Mouse (Mus musculus) limb, embryonic 14.5 days (tissue): ENCODE data around the gene Slc35e3. TPM values are rescaled to one million over a fixed set of nuclear protein-coding genes. Genes with fewer than 3 reads are reported as not detected.

Experiments used
- ATAC-seq: fragments of 200-750 bp; cut with Nextera tagmentation; 2 replicates; pipeline ENCODE4 v1.8.0; 2017; ENCODE audit warnings: low read depth, moderate number of reproducible peaks, moderate TSS enrichment; ENCODE audit not compliant: low FRiP score
- DNase-seq: peaks from one replicate; pipeline ENCODE4 v3.0.0-alpha.2; 2015; ENCODE audit warnings: low spot score
- H3K27ac ChIP-seq: fragments of 300-500 bp; sonication (generic); replicated peaks from 2 replicates; pipeline ENCODE4 v1.5.1; 2014; ENCODE audit warnings: low read depth, mild to moderate bottlenecking, low read length, moderate library complexity, mixed read lengths
- H3K27me3 ChIP-seq: fragments of 300-500 bp; sonication (generic); 2 replicates; pipeline ENCODE4 v1.6.1; 2014; ENCODE audit warnings: low read length, mixed read lengths; ENCODE audit not compliant: control insufficient read depth, insufficient read depth
- H3K36me3 ChIP-seq: fragments of 300-500 bp; sonication (generic); 2 replicates; pipeline ENCODE4 v1.6.1; 2014; ENCODE audit warnings: mild to moderate bottlenecking, low read length, moderate library complexity, mixed read lengths; ENCODE audit not compliant: control insufficient read depth, insufficient read depth
- H3K4me1 ChIP-seq: fragments of 300-500 bp; sonication (generic); 2 replicates; pipeline ENCODE4 v1.6.1; 2014; ENCODE audit warnings: antibody characterized with exemption, low read length, mixed read lengths; ENCODE audit not compliant: control insufficient read depth, insufficient read depth
- H3K4me2 ChIP-seq: fragments of 300-500 bp; sonication (generic); replicated peaks from 2 replicates; pipeline ENCODE4 v1.6.1; 2014; ENCODE audit warnings: low read depth, mild to moderate bottlenecking, low read length, moderate library complexity; ENCODE audit not compliant: severe bottlenecking
- H3K4me3 ChIP-seq: fragments of 300-500 bp; sonication (generic); replicated peaks from 2 replicates; pipeline ENCODE4 v1.5.1; 2014; ENCODE audit warnings: low read length
- H3K9ac ChIP-seq: fragments of 300-500 bp; sonication (generic); 2 replicates; pipeline ENCODE4 v1.6.1; 2014; ENCODE audit warnings: mild to moderate bottlenecking, low read depth, low read length, moderate library complexity; ENCODE audit not compliant: severe bottlenecking
- H3K9me3 ChIP-seq: fragments of 300-500 bp; sonication (generic); 2 replicates; pipeline ENCODE4 v1.6.1; 2016; ENCODE audit warnings: low read length; ENCODE audit not compliant: control insufficient read depth
- POLR2A ChIP-seq: fragments of 200-500 bp; IDR thresholded peaks from 2 replicates; pipeline ENCODE4 v1.8.0; 2012; ENCODE audit warnings: inconsistent platforms, mild to moderate bottlenecking, moderate library complexity, borderline replicate concordance; ENCODE audit not compliant: insufficient read depth, insufficient read length; ENCODE audit errors: extremely low read depth
- WGBS: fragments of 180-500 bp; shearing (Covaris S2); extraction: QIAGEN DNeasy Blood & Tissue Kit; methylation state at CpG from one replicate; pipeline ENCODE4 v1.1.7; 2014; 5-methylcytosine and 5-hydroxymethylcytosine counted together
- polyA plus RNA-seq, 2 experiments: library from polyadenylated mRNA; depleted of rRNA in 1 of 2; stranded (reverse) in 1 of 2; unstranded in 1 of 2; fragments of >200 nt; fragmentation: Nextera tagmentation in 1 of 2; extraction: Ambion mirVana in 1 of 2; gene quantifications; 2 replicates each; pipeline versions ENCODE4 v1.2.1 to v1.2.3; 2012 to 2014

The Slc35e3 gene
- polyA plus RNA-seq, 2 experiments: 21.7 to 36.2 TPM

- H3K36me3 ChIP-seq: peaks cover 80% of the 10 kb centered on the region
- H3K9ac ChIP-seq: no peak overlapping the region
- no peak overlapping the region for H3K4me3 ChIP-seq
- WGBS: 88% methylated on average over 12 of the region's 12 CpGs
- DNase-seq (no peak), ATAC-seq (no peak)
- H3K4me2 ChIP-seq: no peak overlapping the region
- H3K4me1 ChIP-seq: no peaks in the 10 kb centered on the region
- no peaks in the 10 kb centered on the region for H3K9me3 ChIP-seq
- H3K27ac ChIP-seq: no peak overlapping the region
- no peaks in the 10 kb centered on the region for H3K27me3 ChIP-seq
- TF ChIP-seq POLR2A: no peak
These were observed 32.3 kb upstream of the Slc35e3 start for GRCm38 (mm10) chr10:117778328-117778910.

- no peaks in the 10 kb centered on the region for H3K4me1 ChIP-seq
- no peak overlapping the region for H3K4me3 ChIP-seq
- DNase-seq (no peak), ATAC-seq (no peak)
- no peak overlapping the region for H3K27ac ChIP-seq
- no peaks in the 10 kb centered on the region for H3K9me3 ChIP-seq
- TF ChIP-seq POLR2A: no peak
- H3K27me3 ChIP-seq: no peaks in the 10 kb centered on the region
- no peak overlapping the region for H3K9ac ChIP-seq
- peaks cover 80% of the 10 kb centered on the region for H3K36me3 ChIP-seq
- WGBS: 94% methylated on average over 17 of the region's 17 CpGs
- no peak overlapping the region for H3K4me2 ChIP-seq
These were observed 31.5 kb upstream of the Slc35e3 start for GRCm38 (mm10) chr10:117777501-117778327.

GRCm38 (mm10) chr10:117777103-117777470, 30.9 kb upstream of the Slc35e3 start:
- WGBS: 95% methylated on average over 3 of the region's 3 CpGs
- peaks cover 80% of the 10 kb centered on the region for H3K36me3 ChIP-seq

GRCm38 (mm10) chr10:117776281-117777102, 30.3 kb upstream of the Slc35e3 start:
- H3K9ac ChIP-seq: no peak overlapping the region
- ATAC-seq (no peak), DNase-seq (no peak)
- H3K4me2 ChIP-seq: no peak overlapping the region
- H3K4me3 ChIP-seq: no peak overlapping the region
- no peak for TF ChIP-seq POLR2A
- H3K27ac ChIP-seq: no peak overlapping the region
- peaks cover 80% of the 10 kb centered on the region for H3K36me3 ChIP-seq
- H3K27me3 ChIP-seq: no peaks in the 10 kb centered on the region
- no peaks in the 10 kb centered on the region for H3K4me1 ChIP-seq
- no peaks in the 10 kb centered on the region for H3K9me3 ChIP-seq
- WGBS: 96% methylated on average over 12 of the region's 12 CpGs

More at GRCm38 (mm10) chr10:117777103-117777470, 30.9 kb upstream of the Slc35e3 start:
- H3K27me3 ChIP-seq: no peaks in the 10 kb centered on the region
- H3K4me1 ChIP-seq: no peaks in the 10 kb centered on the region
- no peak for ATAC-seq
- no peak overlapping the region for H3K4me2 ChIP-seq
- no peaks in the 10 kb centered on the region for H3K9me3 ChIP-seq
- H3K9ac ChIP-seq: no peak overlapping the region
- H3K4me3 ChIP-seq: no peak overlapping the region
- no peak for TF ChIP-seq POLR2A
- no peak for DNase-seq
- H3K27ac ChIP-seq: no peak overlapping the region
